Mouse (Mus musculus): ENCODE measurements at regions not wholly inside any gene's neighbourhood (a gene's known extent, or its start where the extent isn't known, plus 50 kb on each side); places are given as distances from the start of the nearest gene placed in this dataset.

DNA sequence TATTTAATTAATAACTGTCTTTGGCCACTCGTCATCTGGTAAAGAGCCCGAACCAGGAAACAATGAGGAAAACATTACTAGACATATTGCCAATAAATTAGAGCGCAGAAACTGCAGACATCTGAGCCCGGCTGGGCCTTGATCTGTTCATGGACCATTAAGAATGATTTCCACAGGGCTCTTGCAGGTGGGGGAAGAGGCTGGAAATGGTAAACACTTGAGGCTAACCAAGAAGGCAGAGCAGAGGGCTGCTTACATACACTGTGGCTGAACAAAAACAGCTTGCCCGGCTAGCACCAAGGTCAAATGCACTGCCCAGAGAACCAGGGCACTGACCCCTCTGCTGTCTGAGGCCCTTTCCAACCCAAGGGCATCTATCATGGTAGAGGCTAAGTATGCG is 115.5 kb upstream of the Twist2 start:
- H3K9ac ChIP-seq (replicated peaks): no peak overlapping the region
- no peaks in the 10 kb centered on the region for H3K9me3 ChIP-seq
- H3K27ac ChIP-seq (replicated peaks): no peak overlapping the region
- no peak overlapping the region for H3K4me2 ChIP-seq (replicated peaks)
- H3K4me1 ChIP-seq: no peaks in the 10 kb centered on the region
- H3K27me3 ChIP-seq: no peaks in the 10 kb centered on the region
- WGBS: 78% methylated on average over 6 of the region's 6 CpGs
- H3K36me3 ChIP-seq: no peaks in the 10 kb centered on the region
- ATAC-seq (replicated peaks): no peak
- H3K4me3 ChIP-seq: no peak overlapping the region

DNA sequence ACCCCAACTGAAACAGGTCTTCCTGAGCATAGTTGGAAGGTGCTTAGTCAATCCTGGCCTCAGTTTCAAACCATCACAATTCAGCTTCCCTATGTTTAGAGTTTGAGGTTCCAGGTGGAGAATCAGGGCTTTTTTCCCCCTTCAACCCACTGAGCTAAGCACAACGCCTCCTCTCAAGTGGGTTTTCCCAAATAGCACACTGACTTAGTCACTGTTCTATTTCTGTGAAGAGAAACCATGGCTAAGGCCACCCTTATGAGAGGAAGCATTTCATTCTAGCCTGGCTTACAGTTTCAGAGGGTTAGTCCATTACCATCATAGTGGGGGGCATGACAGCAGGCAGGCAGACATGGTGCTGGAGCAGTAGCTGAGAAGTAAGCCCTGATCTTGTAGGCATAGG is 109.7 kb upstream of the Twist2 start:
- Histone ChIP-seq H3K4me1 (no peaks in the 10 kb centered on the region), H3K27ac (replicated peaks) (no peak overlapping the region), H3K36me3 (no peaks in the 10 kb centered on the region), H3K4me3 (no peak overlapping the region), H3K4me2 (replicated peaks) (no peak overlapping the region), H3K27me3 (no peaks in the 10 kb centered on the region), H3K9ac (replicated peaks) (no peak overlapping the region), H3K9me3 (no peaks in the 10 kb centered on the region)
- no peak for ATAC-seq (replicated peaks)
- 75% methylated on average over 1 of the region's 1 CpGs for WGBS

DNA sequence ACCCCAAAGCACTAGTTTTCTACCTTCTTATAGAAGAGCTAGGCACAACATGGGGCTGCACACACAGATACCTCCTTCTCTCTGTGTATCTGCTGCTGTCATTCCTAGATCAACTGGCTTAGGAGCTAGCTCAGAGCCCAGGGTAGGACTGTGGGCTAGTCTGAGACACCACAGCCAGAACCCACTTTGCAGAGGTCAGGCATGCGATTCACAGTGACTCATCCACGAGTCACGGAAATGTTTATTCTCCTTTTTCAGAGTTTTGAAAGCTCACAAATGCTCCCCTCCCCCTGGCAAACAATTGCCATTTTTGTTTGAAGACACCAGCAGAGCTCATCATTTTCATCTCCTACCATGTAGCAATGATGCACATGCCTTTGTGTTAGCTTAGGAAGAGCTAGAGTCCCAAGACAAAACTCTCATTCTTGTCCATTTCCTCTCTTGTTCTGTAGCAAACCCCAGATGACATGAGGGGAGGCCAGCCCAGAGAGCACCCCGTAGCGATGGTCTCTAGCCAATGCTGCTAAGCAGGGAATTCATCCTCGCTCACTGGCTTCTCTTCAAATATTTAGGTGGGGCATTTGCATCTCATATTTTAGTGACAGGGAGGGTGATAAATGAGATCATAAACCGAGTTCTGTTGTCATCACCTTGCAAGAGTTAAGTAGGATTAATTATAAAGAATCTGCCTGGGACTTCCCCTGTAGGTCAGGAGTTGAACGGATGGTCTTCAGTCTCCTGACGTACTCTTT is 108.4 kb upstream of the Twist2 start:
- Histone ChIP-seq H3K36me3 (no peaks in the 10 kb centered on the region), H3K4me2 (replicated peaks) (no peak overlapping the region), H3K27ac (replicated peaks) (no peak overlapping the region), H3K4me1 (no peaks in the 10 kb centered on the region), H3K4me3 (no peak overlapping the region), H3K27me3 (no peaks in the 10 kb centered on the region), H3K9ac (replicated peaks) (no peak overlapping the region), H3K9me3 (no peaks in the 10 kb centered on the region)
- no peak for ATAC-seq (replicated peaks)
- 87% methylated on average over 9 of the region's 9 CpGs for WGBS

DNA sequence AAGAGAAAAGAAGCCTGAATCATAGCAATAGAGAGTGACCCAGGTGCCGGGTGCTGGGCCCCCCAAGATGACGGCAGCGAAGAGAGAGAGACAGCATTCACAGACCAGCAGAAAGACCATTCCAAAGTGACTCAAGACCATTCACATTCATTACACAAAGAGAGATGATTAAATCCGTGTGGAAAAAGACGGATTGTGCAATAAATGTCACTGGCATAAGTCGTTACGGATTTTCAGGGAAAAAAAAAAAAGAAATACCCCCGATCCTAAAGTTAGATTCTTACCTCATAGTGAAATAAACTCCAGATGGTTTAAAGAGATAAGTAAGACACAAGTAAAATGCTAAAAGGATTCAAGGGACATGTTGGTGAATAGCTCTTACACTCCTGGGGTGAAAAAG is 104.2 kb upstream of the Twist2 start:
- 84% methylated on average over 8 of the region's 8 CpGs for WGBS
- no peak overlapping the region for H3K4me2 ChIP-seq (replicated peaks)
- H3K27ac ChIP-seq (replicated peaks): no peak overlapping the region
- H3K4me1 ChIP-seq: no peaks in the 10 kb centered on the region
- no peak overlapping the region for H3K9ac ChIP-seq (replicated peaks)
- H3K9me3 ChIP-seq: no peaks in the 10 kb centered on the region
- H3K27me3 ChIP-seq: no peaks in the 10 kb centered on the region
- H3K36me3 ChIP-seq: no peaks in the 10 kb centered on the region
- no peak overlapping the region for H3K4me3 ChIP-seq
- no peak for ATAC-seq (replicated peaks)

DNA sequence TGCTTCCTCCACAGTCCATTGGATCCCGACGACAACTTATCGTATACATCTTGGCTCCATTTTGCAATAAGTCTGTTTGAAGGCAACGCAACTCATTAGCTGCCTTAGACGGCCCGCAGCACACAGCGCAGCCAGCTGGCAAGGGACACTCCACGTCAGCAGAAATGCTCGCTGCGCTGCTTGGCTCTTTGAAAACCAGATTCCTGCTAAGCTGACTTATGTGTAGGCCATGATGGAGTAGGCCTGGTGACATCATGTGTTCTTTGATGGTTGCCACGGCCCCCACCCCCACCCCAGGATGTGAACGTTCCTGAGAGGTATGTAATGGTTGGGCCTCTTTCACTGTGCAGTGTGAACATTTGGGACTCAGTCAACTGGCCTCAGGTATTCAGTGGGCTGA is 99.8 kb upstream of the Twist2 start:
- H3K27ac ChIP-seq (replicated peaks): no peak overlapping the region
- no peak overlapping the region for H3K9ac ChIP-seq (replicated peaks)
- no peaks in the 10 kb centered on the region for H3K36me3 ChIP-seq
- no peaks in the 10 kb centered on the region for H3K4me1 ChIP-seq
- H3K9me3 ChIP-seq: no peaks in the 10 kb centered on the region
- no peaks in the 10 kb centered on the region for H3K27me3 ChIP-seq
- H3K4me2 ChIP-seq (replicated peaks): no peak overlapping the region
- no peak for ATAC-seq (replicated peaks)
- no peak overlapping the region for H3K4me3 ChIP-seq
- 66% methylated on average over 12 of the region's 12 CpGs for WGBS

DNA sequence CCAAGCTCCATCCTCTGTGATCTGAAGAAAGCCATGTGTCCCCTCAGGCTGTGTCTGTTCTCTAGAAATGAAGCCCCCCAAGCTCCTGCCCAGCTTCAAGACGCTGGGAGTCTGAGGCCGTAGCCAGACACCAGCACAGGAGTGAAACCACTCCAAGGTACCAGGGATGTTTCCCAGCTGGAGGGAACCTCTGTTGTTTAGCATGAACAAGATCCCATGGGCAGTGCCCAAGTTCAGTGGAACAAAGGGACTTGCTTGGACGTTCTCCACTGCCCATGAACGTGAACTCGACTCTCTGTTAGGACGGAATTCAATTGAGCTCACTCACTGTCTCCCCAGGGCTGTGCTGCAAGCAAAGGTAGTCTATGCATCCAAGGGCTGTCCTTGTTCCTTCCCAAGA is 99.2 kb upstream of the Twist2 start:
- WGBS: 92% methylated on average over 6 of the region's 6 CpGs
- H3K4me2 ChIP-seq (replicated peaks): no peak overlapping the region
- no peaks in the 10 kb centered on the region for H3K4me1 ChIP-seq
- no peak overlapping the region for H3K27ac ChIP-seq (replicated peaks)
- H3K9ac ChIP-seq (replicated peaks): no peak overlapping the region
- ATAC-seq (replicated peaks): no peak
- no peaks in the 10 kb centered on the region for H3K9me3 ChIP-seq
- no peaks in the 10 kb centered on the region for H3K36me3 ChIP-seq
- no peaks in the 10 kb centered on the region for H3K27me3 ChIP-seq
- no peak overlapping the region for H3K4me3 ChIP-seq

DNA sequence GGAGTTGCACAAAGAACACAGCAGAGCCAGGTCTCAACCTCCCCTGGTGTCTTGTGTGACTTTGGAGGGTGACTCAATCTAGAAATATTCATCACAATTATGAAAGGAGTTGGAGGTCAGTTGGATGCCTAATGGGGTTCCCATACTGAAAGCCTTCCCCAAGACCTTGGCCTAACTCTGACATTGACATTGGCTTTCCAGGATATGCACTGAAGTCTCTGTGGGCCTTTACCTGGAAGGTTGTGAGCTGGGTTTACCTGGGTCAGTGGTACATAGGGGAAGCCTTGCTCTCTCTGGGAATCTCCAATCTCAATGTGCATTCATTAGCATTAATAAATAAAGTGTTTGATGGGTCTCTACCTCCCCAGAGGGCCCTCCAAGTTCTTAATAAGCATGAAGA is 98.5 kb upstream of the Twist2 start:
- H3K36me3 ChIP-seq: no peaks in the 10 kb centered on the region
- no peaks in the 10 kb centered on the region for H3K9me3 ChIP-seq
- ATAC-seq (replicated peaks): no peak
- H3K27ac ChIP-seq (replicated peaks): no peak overlapping the region
- no peak overlapping the region for H3K4me3 ChIP-seq
- no peak overlapping the region for H3K9ac ChIP-seq (replicated peaks)
- no peaks in the 10 kb centered on the region for H3K27me3 ChIP-seq
- H3K4me2 ChIP-seq (replicated peaks): no peak overlapping the region
- H3K4me1 ChIP-seq: no peaks in the 10 kb centered on the region

DNA sequence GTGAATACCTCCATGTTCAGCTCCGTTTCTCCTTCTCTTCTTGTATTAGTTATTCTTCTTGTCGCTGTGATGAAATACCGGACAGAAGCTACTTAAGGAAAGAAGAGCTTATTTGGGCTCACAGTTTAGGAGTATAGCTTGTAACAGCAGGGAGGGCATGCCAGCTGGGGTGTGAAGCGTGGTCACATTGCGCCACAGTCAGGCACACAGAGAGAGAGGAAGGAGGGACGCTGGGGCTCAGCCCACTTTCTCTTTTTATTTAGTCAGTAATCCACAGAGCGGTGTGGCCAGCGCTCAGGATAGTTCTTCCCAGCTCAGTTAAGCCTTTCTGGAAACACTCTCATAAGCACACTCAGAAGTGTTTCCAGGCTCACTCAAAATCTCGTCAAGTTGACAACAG is 95.8 kb upstream of the Twist2 start:
- no peaks in the 10 kb centered on the region for H3K9me3 ChIP-seq
- no peaks in the 10 kb centered on the region for H3K36me3 ChIP-seq
- no peak overlapping the region for H3K4me2 ChIP-seq (replicated peaks)
- 71% methylated on average over 9 of the region's 9 CpGs for WGBS
- H3K27ac ChIP-seq (replicated peaks): no peak overlapping the region
- no peaks in the 10 kb centered on the region for H3K27me3 ChIP-seq
- H3K9ac ChIP-seq (replicated peaks): no peak overlapping the region
- no peak overlapping the region for H3K4me3 ChIP-seq
- no peak for ATAC-seq (replicated peaks)
- H3K4me1 ChIP-seq: 0 out of 2 replicates have a peak, but pooled peaks cover 9% of the 10 kb centered on the region

DNA sequence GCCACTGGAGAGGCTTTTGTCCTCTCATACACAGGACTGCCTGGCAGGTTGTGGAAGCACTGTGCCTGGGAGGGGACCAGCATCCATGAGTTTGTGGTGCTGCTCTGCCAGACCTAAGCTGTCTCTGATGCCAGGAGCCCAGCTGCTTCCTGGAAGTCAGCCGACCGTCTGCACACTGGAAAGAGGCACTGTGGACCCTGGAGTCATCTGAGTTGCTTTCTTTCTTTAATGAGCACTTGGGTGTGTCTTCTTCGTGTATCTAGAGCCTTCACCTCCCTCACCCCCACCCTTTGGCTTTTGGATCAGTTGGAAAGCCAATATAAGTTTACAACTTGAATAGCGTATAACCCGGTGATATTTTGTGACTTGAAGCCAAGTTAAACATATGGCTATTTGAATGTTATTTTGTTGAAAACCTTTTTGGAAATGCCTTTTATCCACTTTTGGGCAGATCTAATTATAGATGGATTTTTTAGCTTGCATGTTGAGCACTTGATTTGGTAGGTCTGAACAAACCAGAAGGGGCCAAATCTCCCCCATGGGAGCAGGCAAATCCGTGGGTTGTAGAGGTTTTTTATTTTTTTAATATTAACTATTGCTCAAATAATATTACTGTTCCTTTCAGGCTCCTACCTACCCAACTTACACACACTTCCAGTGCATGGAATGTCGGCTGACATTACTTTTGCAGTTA is 92.6 kb upstream of the Twist2 start:
- Histone ChIP-seq H3K9ac (replicated peaks) (no peak overlapping the region), H3K36me3 (no peaks in the 10 kb centered on the region), H3K27me3 (no peaks in the 10 kb centered on the region), H3K4me1 (0 out of 2 replicates have a peak, but pooled peaks cover 9% of the 10 kb centered on the region), H3K27ac (replicated peaks) (0 out of 2 replicates have a peak overlapping the region, but pooled peaks have one; percentile 1), H3K9me3 (no peaks in the 10 kb centered on the region), H3K4me3 (no peak overlapping the region), H3K4me2 (replicated peaks) (no peak overlapping the region)
- 62% methylated on average over 7 of the region's 7 CpGs for WGBS
- ATAC-seq (replicated peaks): no peak

DNA sequence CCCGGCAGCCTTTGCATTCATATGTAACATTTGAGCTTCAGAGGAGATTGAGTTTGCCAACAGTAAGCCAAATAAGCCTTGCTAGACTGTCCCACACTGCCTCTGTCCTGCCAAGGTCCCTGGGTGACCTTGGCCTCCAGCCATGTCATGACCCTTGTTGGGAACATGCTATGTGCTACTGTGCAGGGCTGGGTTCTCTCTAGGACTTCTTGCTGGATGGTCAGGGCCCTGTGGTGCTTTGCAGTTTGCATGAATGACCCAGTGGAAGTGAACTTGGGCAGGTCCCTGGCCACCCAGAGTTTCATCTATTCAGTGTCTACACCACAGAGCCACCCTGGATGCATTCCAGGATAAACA is 92.0 kb upstream of the Twist2 start:
- Histone ChIP-seq H3K9me3 (no peaks in the 10 kb centered on the region), H3K4me2 (replicated peaks) (no peak overlapping the region), H3K4me1 (0 out of 2 replicates have a peak, but pooled peaks cover 9% of the 10 kb centered on the region), H3K27ac (replicated peaks) (0 out of 2 replicates have a peak overlapping the region, but pooled peaks have one; percentile 1), H3K36me3 (no peaks in the 10 kb centered on the region), H3K9ac (replicated peaks) (no peak overlapping the region), H3K4me3 (no peak overlapping the region), H3K27me3 (no peaks in the 10 kb centered on the region)
- no peak for ATAC-seq (replicated peaks)
- WGBS: 88% methylated on average over 1 of the region's 1 CpGs

DNA sequence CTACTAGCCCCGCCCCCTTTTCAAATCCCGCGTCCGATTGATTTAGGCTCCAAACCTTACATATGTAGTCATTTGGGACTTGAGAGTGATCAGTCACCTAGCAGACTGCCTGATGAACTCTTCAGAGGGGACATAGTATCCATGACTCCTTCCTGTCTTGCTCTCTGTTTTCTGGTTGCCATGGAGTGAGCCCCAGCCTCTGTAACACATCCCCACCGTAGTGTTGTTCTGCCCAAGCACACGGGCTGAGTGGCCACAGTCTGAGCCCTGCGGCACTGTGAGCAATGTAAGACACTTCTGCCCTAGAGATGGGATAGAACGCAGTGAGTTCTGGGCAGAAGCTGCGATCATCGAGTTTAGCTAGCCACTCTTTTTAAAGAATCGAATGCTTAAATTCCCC is 88.1 kb upstream of the Twist2 start:
- no peak overlapping the region for H3K4me3 ChIP-seq
- H3K9me3 ChIP-seq: no peaks in the 10 kb centered on the region
- H3K27ac ChIP-seq (replicated peaks): no peak overlapping the region
- H3K27me3 ChIP-seq: no peaks in the 10 kb centered on the region
- WGBS: 90% methylated on average over 11 of the region's 11 CpGs
- no peak for ATAC-seq (replicated peaks)
- no peak overlapping the region for H3K9ac ChIP-seq (replicated peaks)
- H3K4me1 ChIP-seq: 0 out of 2 replicates have a peak, but pooled peaks cover 9% of the 10 kb centered on the region
- no peak overlapping the region for H3K4me2 ChIP-seq (replicated peaks)
- H3K36me3 ChIP-seq: no peaks in the 10 kb centered on the region

DNA sequence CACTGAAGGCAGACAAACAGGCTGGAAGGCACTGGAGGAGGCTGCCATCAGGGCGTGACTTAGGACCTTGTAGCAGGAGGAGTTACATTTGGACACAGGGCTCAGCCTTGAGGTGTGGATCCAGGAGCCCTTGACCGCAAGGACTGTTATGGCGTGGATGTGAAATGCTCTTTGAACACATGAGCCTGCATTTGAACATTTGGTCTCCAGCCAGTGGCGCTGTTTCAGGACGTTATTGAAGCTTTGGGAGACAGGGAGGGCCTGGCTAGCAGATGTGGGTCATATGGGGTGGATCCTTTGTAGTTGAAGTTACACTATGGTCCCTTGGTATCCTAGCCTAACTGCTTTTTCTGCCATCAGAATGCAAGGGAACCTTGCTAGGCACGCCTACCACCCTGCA is 87.0 kb upstream of the Twist2 start:
- WGBS: 84% methylated on average over 6 of the region's 6 CpGs
- no peaks in the 10 kb centered on the region for H3K9me3 ChIP-seq
- H3K9ac ChIP-seq (replicated peaks): no peak overlapping the region
- ATAC-seq (replicated peaks): no peak
- H3K4me2 ChIP-seq (replicated peaks): no peak overlapping the region
- H3K27me3 ChIP-seq: no peaks in the 10 kb centered on the region
- no peak overlapping the region for H3K4me3 ChIP-seq
- H3K4me1 ChIP-seq: 0 out of 2 replicates have a peak, but pooled peaks cover under 1% of the 10 kb centered on the region
- H3K36me3 ChIP-seq: no peaks in the 10 kb centered on the region
- no peak overlapping the region for H3K27ac ChIP-seq (replicated peaks)

DNA sequence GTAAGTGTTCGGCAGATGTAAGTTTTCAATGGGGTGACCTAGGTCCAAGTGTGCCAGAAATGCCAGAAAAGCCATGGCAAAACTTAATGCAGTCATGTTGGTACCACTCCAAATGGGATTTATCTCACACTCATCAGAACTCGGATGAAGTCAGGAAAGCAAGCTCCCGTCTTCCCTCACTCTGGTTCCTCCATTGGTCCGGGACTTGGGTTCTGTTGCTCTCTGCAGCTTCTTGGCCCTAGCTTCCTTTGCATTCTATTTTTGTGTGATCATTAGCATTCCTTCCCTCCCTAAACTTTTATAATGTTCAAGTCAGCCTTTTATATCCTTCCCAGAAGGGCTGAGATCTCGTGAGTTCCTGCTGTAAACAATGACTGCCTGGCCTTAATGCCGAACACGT is 85.9 kb upstream of the Twist2 start:
- no peak overlapping the region for H3K4me3 ChIP-seq
- no peaks in the 10 kb centered on the region for H3K4me1 ChIP-seq
- H3K36me3 ChIP-seq: no peaks in the 10 kb centered on the region
- H3K4me2 ChIP-seq (replicated peaks): no peak overlapping the region
- no peak overlapping the region for H3K27ac ChIP-seq (replicated peaks)
- 70% methylated on average over 7 of the region's 7 CpGs for WGBS
- H3K27me3 ChIP-seq: no peaks in the 10 kb centered on the region
- ATAC-seq (replicated peaks): no peak
- no peaks in the 10 kb centered on the region for H3K9me3 ChIP-seq
- H3K9ac ChIP-seq (replicated peaks): no peak overlapping the region
